Mouse (Mus musculus): ENCODE measurements at regions not wholly inside any gene's neighbourhood (a gene's known extent, or its start where the extent isn't known, plus 50 kb on each side); places are given as distances from the start of the nearest gene placed in this dataset.

- no peak for TF ChIP-seq GATA1 (IDR thresholded peaks at IDR 0.05; ENCODE audit: low read length)
- no peak for TF ChIP-seq TAL1 (IDR thresholded peaks at IDR 0.05; ENCODE audit: low read length)
These were observed 215.3 kb upstream of the Igbp1b start for GRCm38 (mm10) chr6:138873610-138874009.
